Mouse (Mus musculus) heart, embryonic 12.5 days (tissue): ENCODE results near the gene Mrpl52. TPM values are rescaled to one million over a fixed set of nuclear protein-coding genes. Genes with fewer than 3 reads are reported as not detected.

Experiments
- ATAC-seq: fragments of 200-750 bp; cut with Nextera tagmentation; 2 replicates; pipeline ENCODE4 v1.8.0; 2017; ENCODE audit warnings: moderate TSS enrichment, moderate library complexity; ENCODE audit not compliant: insufficient number of reproducible peaks, low FRiP score
- H3K27ac ChIP-seq: fragments of 300-500 bp; sonication (generic); 2 replicates; pipeline ENCODE4 v1.5.1; 2016; ENCODE audit warnings: mild to moderate bottlenecking, moderate library complexity; ENCODE audit not compliant: poor library complexity, severe bottlenecking
- H3K27me3 ChIP-seq: fragments of 300-500 bp; sonication (generic); replicated peaks from 2 replicates; pipeline ENCODE4 v1.6.1; 2016; ENCODE audit warnings: mild to moderate bottlenecking, moderate library complexity
- H3K36me3 ChIP-seq: fragments of 300-500 bp; sonication (generic); 2 replicates; pipeline ENCODE4 v1.6.1; 2016; ENCODE audit warnings: mild to moderate bottlenecking, moderate library complexity
- H3K4me1 ChIP-seq: fragments of 300-500 bp; sonication (generic); replicated peaks from 2 replicates; pipeline ENCODE4 v1.6.1; 2016; ENCODE audit warnings: mild to moderate bottlenecking
- H3K4me2 ChIP-seq: fragments of 300-500 bp; sonication (generic); 2 replicates; pipeline ENCODE4 v1.6.1; 2016; ENCODE audit warnings: mild to moderate bottlenecking, moderate library complexity
- H3K4me3 ChIP-seq: fragments of 300-500 bp; sonication (generic); 2 replicates; pipeline ENCODE4 v1.5.1; 2016; ENCODE audit warnings: mild to moderate bottlenecking
- H3K9ac ChIP-seq: fragments of 300-500 bp; sonication (generic); 2 replicates; pipeline ENCODE4 v1.6.1; 2016; ENCODE audit warnings: mild to moderate bottlenecking, moderate library complexity
- H3K9me3 ChIP-seq: fragments of 300-500 bp; sonication (generic); replicated peaks from 2 replicates; pipeline ENCODE4 v1.6.1; 2016; ENCODE audit warnings: mild to moderate bottlenecking, moderate library complexity
- WGBS: fragments of 180-500 bp; shearing (Covaris S2); methylation state at CpG from one replicate; pipeline ENCODE4 v1.1.7; 2016; 5-methylcytosine and 5-hydroxymethylcytosine counted together
- polyA plus RNA-seq: library from polyadenylated mRNA; unstranded; fragments of >200 nt; fragmentation: Nextera tagmentation; extraction: Ambion mirVana; gene quantifications from 2 replicates; pipeline ENCODE4 v1.2.1, GENCODE M21; 2016

Mrpl52 gene
- polyA plus RNA-seq, 1 experiment from 2014 or later = 290 TPM

DNA sequence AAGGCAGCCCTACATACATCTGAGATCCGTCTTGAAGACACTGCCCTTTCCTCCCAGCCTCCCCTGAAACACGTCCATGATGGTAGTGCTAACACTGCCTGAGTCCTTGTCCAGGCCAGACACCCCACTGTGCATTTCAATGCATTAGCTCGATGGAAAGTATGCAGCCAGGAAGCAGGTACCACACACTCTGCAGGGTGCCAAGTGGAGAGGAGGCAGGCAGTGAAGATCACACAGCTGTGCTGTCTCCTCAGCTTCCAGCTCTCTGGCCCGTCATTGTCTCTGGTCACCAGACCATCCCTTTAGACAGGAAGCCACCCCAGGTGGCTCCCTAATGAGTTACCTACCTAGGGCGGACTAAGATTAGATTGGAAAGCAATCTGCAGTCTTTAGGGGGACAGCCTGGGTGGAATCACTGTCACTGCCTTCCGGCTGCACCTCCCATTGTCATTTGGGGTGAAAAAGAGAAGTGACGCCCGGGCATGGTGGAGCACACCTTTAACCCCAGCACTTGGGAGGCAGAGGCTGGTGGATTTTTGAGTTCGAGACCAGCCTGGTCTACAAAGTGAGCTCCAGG lies 14.6 kb upstream of the Mrpl52 start:
- H3K9ac ChIP-seq = no peak overlapping the region

DNA sequence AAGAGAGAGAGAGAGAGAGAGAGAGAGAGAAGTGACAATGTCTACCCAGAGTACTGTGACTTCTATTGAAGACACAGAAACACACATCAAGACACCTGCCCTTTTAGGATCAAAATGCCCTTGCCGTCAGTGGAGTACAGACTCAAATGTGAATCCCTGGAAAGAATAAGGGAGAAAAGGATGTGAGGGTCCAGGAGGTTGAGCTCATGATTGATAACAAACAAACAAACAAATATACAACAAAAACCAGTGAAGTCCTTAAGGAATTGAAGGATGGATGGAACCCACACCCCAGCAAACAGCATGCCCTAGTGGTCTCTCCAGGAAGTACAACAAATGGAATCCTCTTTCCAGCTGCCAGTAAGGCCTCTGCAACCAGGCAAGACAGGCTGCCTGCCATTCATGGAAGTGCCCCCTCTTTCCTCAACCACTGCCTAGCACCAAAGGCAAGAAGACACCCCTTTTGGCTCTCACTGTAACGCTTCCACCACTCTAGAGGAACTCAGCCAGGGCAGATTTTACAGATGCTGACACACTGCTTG lies 14.0 kb upstream of the Mrpl52 start:
- Histone ChIP-seq H3K36me3 (no peaks in the 10 kb centered on the region), H3K27me3 (no peaks in the 10 kb centered on the region), H3K4me1 (peaks cover 52% of the 10 kb centered on the region), H3K9me3 (no peaks in the 10 kb centered on the region), H3K4me3 (no peak overlapping the region), H3K27ac (no peak overlapping the region), H3K9ac (no peak overlapping the region), H3K4me2 (no peak overlapping the region)
- 41% methylated on average over 2 of the region's 2 CpGs for WGBS
- no peak for ATAC-seq

More for the DNA sequence above, 14.6 kb upstream of the Mrpl52 start:
- Histone ChIP-seq H3K36me3 (no peaks in the 10 kb centered on the region), H3K4me2 (no peak overlapping the region), H3K4me1 (peaks cover 46% of the 10 kb centered on the region), H3K9me3 (no peaks in the 10 kb centered on the region), H3K27me3 (no peaks in the 10 kb centered on the region), H3K4me3 (no peak overlapping the region), H3K27ac (no peak overlapping the region)
- ATAC-seq = no peak
- 54% methylated on average over 9 of the region's 9 CpGs for WGBS

DNA sequence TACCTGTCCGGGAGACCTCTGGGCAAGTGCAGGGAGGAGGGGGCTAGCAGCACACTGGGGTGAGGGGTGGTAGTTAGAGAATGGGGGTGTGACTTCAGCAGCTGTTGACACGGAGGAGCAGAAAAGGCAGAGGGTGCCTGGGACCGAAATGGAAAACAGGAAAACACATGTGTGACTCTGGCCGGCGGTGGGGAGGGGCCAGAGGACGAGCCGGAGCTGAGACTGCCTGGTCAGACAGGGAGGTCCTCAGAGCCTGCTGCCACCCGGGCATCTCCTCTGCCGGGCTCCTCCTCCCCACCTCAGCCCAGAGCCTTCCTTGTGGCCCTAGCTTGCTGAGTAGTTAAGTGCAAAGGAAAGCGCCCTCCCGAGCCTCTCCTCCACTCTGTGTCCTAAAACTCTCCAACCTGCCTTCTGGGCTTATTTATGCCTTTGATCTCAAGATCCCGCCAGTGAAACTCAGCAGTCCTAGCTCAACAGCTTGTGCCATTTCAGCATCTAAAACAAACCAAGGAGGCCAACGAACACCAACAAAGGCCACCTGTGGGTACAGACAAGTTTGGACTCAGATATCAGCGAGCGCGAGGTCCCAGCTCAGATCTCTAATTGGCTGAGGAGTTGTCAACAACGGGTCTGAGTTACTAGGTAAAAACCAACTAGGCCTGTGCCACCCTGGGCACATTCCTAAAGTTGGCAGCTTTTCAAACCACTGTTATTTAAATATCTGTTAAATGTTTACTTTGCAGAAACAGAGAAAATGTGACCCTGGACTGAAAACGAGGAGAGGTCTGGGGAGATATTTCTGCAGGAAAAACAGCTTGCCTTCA lies 12.6 kb upstream of the Mrpl52 start:
- no peak overlapping the region for H3K9ac ChIP-seq
- H3K36me3 ChIP-seq = no peaks in the 10 kb centered on the region
- H3K4me3 ChIP-seq = peak overlapping the region; percentile 17
- no peak overlapping the region for H3K27ac ChIP-seq
- H3K9me3 ChIP-seq = no peaks in the 10 kb centered on the region
- 11% methylated on average over 18 of the region's 18 CpGs for WGBS
- peaks cover 52% of the 10 kb centered on the region for H3K4me1 ChIP-seq
- H3K4me2 ChIP-seq = peak overlapping the region; percentile 61
- peak; percentile 42; the same call in 1 of the 2 replicates for ATAC-seq
- H3K27me3 ChIP-seq = no peaks in the 10 kb centered on the region

DNA sequence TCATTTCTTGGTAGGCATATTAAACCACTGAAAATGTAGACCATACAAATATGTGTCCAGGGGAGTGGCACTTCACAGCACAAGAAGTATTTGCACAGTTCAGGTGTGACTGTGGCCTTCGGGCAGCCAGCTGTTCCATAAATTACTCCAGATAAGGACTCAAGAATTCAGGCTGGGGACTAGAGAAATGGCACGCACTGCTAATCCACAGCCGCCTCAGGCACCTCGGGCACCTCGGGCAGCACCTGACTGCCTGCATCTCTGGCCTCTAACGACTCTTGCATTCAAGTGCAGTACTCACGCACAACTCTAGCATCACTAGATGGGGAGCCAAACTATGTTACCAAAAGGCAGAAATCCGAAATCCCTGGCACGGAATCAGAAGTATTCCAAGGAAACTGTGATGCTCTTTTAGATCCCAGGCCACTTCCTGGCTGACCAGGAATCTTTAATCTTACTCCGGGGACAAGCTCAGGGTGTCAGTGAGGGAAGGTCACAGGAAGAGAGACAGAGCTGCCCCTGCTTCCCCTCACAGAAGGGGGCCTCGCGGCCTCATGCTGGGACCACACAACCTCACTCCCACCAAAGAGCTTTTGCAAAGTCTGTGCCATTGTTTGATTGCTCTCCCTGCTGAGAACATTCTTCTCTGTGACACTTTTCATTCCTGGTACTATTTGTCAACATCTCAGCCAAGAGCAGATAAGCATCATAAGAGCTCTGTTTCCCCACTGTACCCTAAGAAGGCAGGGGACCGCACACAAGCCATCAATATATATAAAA lies 11.3 kb upstream of the Mrpl52 start:
- ATAC-seq = no peak
- peaks cover 39% of the 10 kb centered on the region for H3K4me1 ChIP-seq
- H3K9me3 ChIP-seq = no peaks in the 10 kb centered on the region
- 15% methylated on average over 13 of the region's 13 CpGs for whole genome bisulfite sequencing
- no peak overlapping the region for H3K27ac ChIP-seq
- no peaks in the 10 kb centered on the region for H3K27me3 ChIP-seq
- 0 out of 2 replicates have a peak overlapping the region, but pooled peaks have one; percentile 2 for H3K4me2 ChIP-seq
- no peaks in the 10 kb centered on the region for H3K36me3 ChIP-seq
- no peak overlapping the region for H3K4me3 ChIP-seq
- H3K9ac ChIP-seq = peak overlapping the region; percentile 22; the same call in 1 of the 2 replicates

DNA sequence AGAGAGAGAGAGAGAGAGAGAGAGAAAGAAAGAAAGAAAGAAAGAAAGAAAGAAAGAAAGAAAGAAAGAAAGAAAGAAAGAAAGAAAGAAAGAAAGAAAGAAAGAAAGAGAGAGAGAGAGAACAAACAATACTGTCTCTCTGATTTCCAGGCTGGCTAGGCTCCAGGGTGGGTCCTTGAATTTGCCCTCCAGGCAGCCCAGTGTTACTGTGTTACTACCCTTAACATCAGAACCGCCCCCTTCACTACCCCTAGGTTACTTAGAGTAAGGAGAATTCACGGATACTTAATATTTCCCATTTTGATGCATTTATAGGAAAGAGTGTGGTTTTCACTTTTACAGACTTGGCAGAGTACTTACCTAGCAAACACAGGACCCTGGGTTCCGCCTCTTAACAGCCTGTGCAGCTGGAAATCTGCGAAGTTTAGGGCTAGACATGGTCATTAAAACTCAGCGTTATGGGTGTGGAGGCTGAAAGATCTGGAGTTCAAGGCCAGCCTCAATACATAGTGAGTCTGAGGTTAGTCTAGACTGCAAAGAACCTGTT lies 10.4 kb upstream of the Mrpl52 start:
- H3K36me3 ChIP-seq = no peaks in the 10 kb centered on the region
- no peak overlapping the region for H3K4me2 ChIP-seq
- no peak overlapping the region for H3K9ac ChIP-seq
- no peak overlapping the region for H3K4me3 ChIP-seq
- H3K4me1 ChIP-seq = peaks cover 35% of the 10 kb centered on the region
- no peak for ATAC-seq
- H3K9me3 ChIP-seq = no peaks in the 10 kb centered on the region
- H3K27ac ChIP-seq = no peak overlapping the region
- 56% methylated on average over 5 of the region's 5 CpGs for WGBS
- no peaks in the 10 kb centered on the region for H3K27me3 ChIP-seq

DNA sequence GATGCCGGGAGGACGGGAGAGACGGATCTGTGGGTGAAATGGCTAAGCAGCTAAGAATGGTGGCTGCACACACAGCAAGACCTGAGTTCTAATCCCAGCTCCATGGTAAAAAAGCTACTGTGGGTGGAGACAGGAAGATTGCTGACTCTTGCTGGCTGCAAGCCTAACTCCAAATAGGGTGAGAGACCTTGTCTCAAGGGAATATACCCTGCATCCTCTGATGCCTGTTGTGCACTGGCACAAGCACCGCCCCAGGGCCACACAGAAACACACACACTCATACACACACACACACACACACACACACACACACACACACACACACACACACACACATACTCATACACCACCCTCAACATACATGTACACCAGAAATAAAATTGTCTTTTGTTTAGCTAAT lies 9.9 kb upstream of the Mrpl52 start:
- H3K4me2 ChIP-seq = peak overlapping the region; percentile 60
- no peak overlapping the region for H3K4me3 ChIP-seq
- H3K27ac ChIP-seq = no peak overlapping the region
- no peaks in the 10 kb centered on the region for H3K9me3 ChIP-seq
- H3K4me1 ChIP-seq = peaks cover 36% of the 10 kb centered on the region
- no peak for ATAC-seq
- 63% methylated on average over 4 of the region's 4 CpGs for WGBS
- no peaks in the 10 kb centered on the region for H3K27me3 ChIP-seq
- H3K36me3 ChIP-seq = no peaks in the 10 kb centered on the region
- H3K9ac ChIP-seq = 0 out of 2 replicates have a peak overlapping the region, but pooled peaks have one; percentile 60

DNA sequence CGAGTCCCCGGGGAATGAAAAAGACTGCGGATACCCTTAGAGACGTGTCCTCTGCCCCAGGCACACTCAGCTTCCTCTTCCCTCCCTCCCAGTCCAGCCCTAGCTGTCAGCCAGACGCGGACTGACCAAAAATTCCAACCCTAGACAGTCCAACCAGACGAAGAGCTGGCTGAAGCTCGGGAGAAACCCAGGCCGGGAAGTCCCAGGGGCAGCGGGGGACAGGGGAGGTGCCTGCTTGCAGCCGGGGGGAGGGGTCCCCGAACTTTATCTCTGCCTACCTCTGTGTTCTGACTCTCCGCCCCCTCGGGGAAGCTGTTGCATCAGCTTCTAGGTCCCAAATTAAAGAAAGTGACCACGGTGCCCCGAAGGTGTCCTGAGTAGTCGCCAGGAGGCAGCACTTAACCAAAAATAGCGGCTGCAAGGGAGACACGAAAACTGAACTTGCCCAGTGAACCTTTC lies 9.1 kb upstream of the Mrpl52 start, which contains the start of gene Slc7a7:
TSS of gene Slc7a7 (minus strand) at position 158 of the 459 bp plus-strand sequence.
- Histone ChIP-seq H3K27ac (no peak within 1 kb of the TSS), H3K4me2 (peak within 1 kb of the TSS; percentile 60), H3K4me3 (peak within 1 kb of the TSS; percentile 19), H3K36me3 (no peaks in the 10 kb centered on the region), H3K27me3 (no peaks in the 10 kb centered on the region), H3K9ac (peak within 1 kb of the TSS; percentile 60), H3K9me3 (no peaks in the 10 kb centered on the region), H3K4me1 (peaks cover 36% of the 10 kb centered on the region)
- 4% methylated on average over 19 of the region's 19 CpGs for WGBS
- ATAC-seq = no peak

DNA sequence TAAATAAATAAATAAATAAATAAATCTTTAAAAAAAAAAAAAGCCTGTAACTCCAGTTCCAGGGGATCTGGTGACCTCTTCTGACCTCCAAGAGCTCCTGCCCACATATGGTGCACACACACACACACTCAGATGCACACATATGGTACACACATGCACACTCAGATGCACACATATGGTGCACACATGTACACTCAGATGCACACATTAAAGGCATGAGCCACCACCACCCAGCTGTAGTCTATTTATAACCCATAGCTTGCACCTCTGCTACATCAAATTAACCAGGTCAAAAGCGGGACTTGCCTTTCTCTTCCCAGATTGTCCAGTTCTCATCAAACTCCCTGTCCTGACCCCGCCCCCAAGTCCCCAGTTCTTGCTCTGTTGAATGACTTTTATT lies 5.7 kb upstream of the Mrpl52 start:
- 0 out of 2 replicates have a peak, but pooled peaks have one; percentile 56 for ATAC-seq
- Histone ChIP-seq H3K36me3 (no peaks in the 10 kb centered on the region), H3K9ac (no peak overlapping the region), H3K27ac (no peak overlapping the region), H3K9me3 (0 out of 2 replicates have a peak, but pooled peaks cover 4% of the 10 kb centered on the region), H3K4me1 (peaks cover 14% of the 10 kb centered on the region), H3K4me3 (no peak overlapping the region), H3K27me3 (no peaks in the 10 kb centered on the region), H3K4me2 (no peak overlapping the region)
- 80% methylated on average over 2 of the region's 2 CpGs for WGBS

DNA sequence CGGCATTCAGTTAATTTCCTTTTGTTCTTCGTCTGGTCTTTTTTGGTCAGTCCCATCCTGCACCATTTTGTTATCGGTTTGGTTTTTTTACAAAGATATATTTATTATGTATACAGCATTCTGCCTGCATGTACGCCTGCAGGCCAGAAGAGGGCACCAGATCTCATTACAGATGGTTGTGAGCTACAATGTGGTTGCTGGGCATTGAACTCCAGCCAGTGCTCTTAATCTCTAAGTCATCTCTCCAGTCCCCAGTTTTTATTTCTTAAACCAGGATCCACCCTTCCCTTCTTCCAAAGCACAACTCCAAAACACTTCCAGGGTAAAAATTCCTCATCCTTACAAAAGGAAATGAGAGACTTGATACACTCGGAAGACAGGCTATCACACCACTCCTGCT lies 3.3 kb upstream of the Mrpl52 start:
- 0 out of 2 replicates have a peak, but pooled peaks cover 4% of the 10 kb centered on the region for H3K36me3 ChIP-seq
- no peak overlapping the region for H3K4me2 ChIP-seq
- H3K9me3 ChIP-seq = 0 out of 2 replicates have a peak, but pooled peaks cover 4% of the 10 kb centered on the region
- 54% methylated on average over 5 of the region's 5 CpGs for WGBS
- no peak for ATAC-seq
- peaks cover 14% of the 10 kb centered on the region for H3K4me1 ChIP-seq
- H3K9ac ChIP-seq = no peak overlapping the region
- no peaks in the 10 kb centered on the region for H3K27me3 ChIP-seq
- H3K4me3 ChIP-seq = no peak overlapping the region
- H3K27ac ChIP-seq = no peak overlapping the region

DNA sequence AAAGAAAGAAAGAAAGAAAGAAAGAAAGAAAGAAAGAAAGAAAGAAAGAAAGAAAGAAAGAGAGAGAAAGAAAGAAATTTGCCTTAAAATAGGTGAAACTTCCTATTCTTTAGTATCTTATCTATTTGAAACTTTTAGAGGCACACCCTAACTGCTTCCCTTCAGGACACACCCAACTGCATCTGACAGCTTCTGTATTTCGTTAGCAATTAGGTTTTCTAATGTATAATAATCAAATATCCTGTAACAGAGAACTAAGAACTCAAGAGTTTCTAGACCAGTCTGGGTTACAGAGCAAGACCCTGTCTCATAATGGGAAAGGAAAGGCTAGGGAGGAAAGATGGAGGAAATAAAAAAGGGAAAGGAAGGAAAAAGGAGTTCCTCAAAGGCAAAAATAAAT lies 2.1 kb upstream of the Mrpl52 start:
- Histone ChIP-seq H3K27me3 (no peaks in the 10 kb centered on the region), H3K27ac (no peak overlapping the region), H3K9ac (no peak overlapping the region), H3K9me3 (0 out of 2 replicates have a peak, but pooled peaks cover 4% of the 10 kb centered on the region), H3K36me3 (peaks cover 14% of the 10 kb centered on the region), H3K4me3 (no peak overlapping the region), H3K4me1 (peaks cover 26% of the 10 kb centered on the region), H3K4me2 (no peak overlapping the region)
- 64% methylated on average over 1 of the region's 1 CpGs for WGBS
- no peak for ATAC-seq
